ENCODE assay signal across 13 mouse cellular contexts in the genomic region with DNA sequence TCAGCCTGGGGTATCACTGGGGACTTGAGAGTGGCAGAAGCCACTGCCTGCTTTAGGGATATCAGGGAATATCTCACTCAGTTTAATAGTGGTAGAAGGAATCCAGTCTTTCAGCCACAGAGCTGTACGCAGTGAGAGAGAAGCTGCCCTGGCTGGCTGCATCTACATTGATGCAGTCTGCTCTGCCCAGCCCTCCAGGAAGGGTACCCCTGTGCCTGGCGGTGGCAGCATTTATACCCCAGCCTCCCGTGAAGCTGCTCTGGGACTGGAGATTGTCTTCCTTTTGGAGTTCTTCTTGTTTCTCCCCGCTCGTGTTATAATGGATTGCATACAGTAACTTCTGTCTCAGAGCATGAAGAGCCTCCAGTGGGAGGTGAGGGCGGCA.
DNase-seq lines count a peak whose midpoint lies in the region; ATAC-seq and TF ChIP-seq lines count a peak whose summit lies in the region.
"Had no signal": no experiment of that assay in that cellular context is flagged by ENCODE, and none has a peak within 500 bp of the region (broad histone marks: within the 10 kb centered on the region; RNA-seq: fewer than 3 reads in every experiment).

No protein-coding gene starts in this region.

- dilution Hi-C loops in CH12.LX (cut with MboI; ENCODE audit: extremely low pct_ligation_motif_present, extremely low pct_unique_long_range_greater_than_20kb, low sequenced_read_pairs) = no loop called here

- in situ Hi-C loops in CH12.LX (cut with MboI; ENCODE audit: low pct_ligation_motif_present, low pct_unique_long_range_greater_than_20kb, low sequenced_read_pairs) = loop anchor here (10.0 kb wide), 1 partner anchor 511 kb away; no protein-coding TSS in a partner anchor

- 79% methylated on average over 6 of the region's 6 CpGs for WGBS in heart, embryonic 11.5 days (ENCODE audit: insufficient replicate concordance)
- 69% methylated on average over 6 of the region's 6 CpGs for WGBS in forebrain, embryonic 15.5 days
- WGBS in limb, embryonic 13.5 days = 80% methylated on average over 6 of the region's 6 CpGs

- TF ChIP-seq POLR2A in CH12.LX (IDR thresholded peaks at IDR 0.05; ENCODE audit: low read depth, low read length) = no peak

- no peak overlapping the region for H3K9ac ChIP-seq in heart, embryonic 11.5 days (ENCODE audit: low read depth, low read length)
- no peak overlapping the region for H3K9ac ChIP-seq in CH12.LX (ENCODE audit: insufficient read depth, low read depth)
- H3K9ac ChIP-seq in forebrain, embryonic 15.5 days (replicated peaks) = no peak overlapping the region
- no peak overlapping the region for H3K9ac ChIP-seq in limb, embryonic 13.5 days
- H3K9ac ChIP-seq: liver, embryonic 14.5 days had no signal

- H3K27me3 ChIP-seq in heart, embryonic 11.5 days (ENCODE audit: control insufficient read depth, insufficient read depth, low read length) = no peaks in the 10 kb centered on the region
- H3K27me3 ChIP-seq in CH12.LX (replicated peaks) = no peaks in the 10 kb centered on the region
- no peaks in the 10 kb centered on the region for H3K27me3 ChIP-seq in forebrain, embryonic 15.5 days
- no peaks in the 10 kb centered on the region for H3K27me3 ChIP-seq in limb, embryonic 13.5 days

- no peak for TF ChIP-seq EP300 in CH12.LX (IDR thresholded peaks at IDR 0.05; ENCODE audit: low read length)

- no peaks in the 10 kb centered on the region for H3K9me3 ChIP-seq in heart, embryonic 11.5 days (replicated peaks; ENCODE audit: control insufficient read depth, low read length)
- H3K9me3 ChIP-seq in CH12.LX (replicated peaks; ENCODE audit: low read length) = no peaks in the 10 kb centered on the region
- no peaks in the 10 kb centered on the region for H3K9me3 ChIP-seq in forebrain, embryonic 15.5 days
- H3K9me3 ChIP-seq in limb, embryonic 13.5 days = no peaks in the 10 kb centered on the region

- H3K27ac ChIP-seq in heart, embryonic 11.5 days (ENCODE audit: low read depth, low read length) = peak overlapping the region; percentile 55; the same call in 1 of the 2 replicates
- peak overlapping the region; percentile 67; the same call in 1 of the 2 replicates for H3K27ac ChIP-seq in CH12.LX (ENCODE audit: insufficient read depth, low read depth)
- 0 out of 2 replicates have a peak overlapping the region, but pooled peaks have one; percentile 4 for H3K27ac ChIP-seq in forebrain, embryonic 15.5 days (replicated peaks)
- 0 out of 2 replicates have a peak overlapping the region, but pooled peaks have one; percentile 6 for H3K27ac ChIP-seq in limb, embryonic 13.5 days
- H3K27ac ChIP-seq: liver, embryonic 14.5 days had no signal

- TF ChIP-seq RAD21 in CH12.LX (IDR thresholded peaks at IDR 0.05; ENCODE audit: low read depth, low read length) = no peak

- DNase-seq in heart, adult 9 months (ENCODE audit: low spot score in 2 of 2) = no peak
- no peak for DNase-seq in CH12.LX (ENCODE audit: extremely low read depth)
- DNase-seq in ovary, postnatal 36 days (ENCODE audit: low spot score) = no peak
- DNase-seq in urinary bladder, adult 18-20 months (ENCODE audit: low spot score in 2 of 2) = no peak
- DNase-seq in urinary bladder, postnatal 36 days (ENCODE audit: low spot score in 2 of 2) = no peak
- DNase-seq: cerebellum, adult 9-10 months; kidney, adult 11 months; right cerebral cortex, adult 18-20 months had no signal

- no peaks in the 10 kb centered on the region for H3K36me3 ChIP-seq in heart, embryonic 11.5 days (ENCODE audit: control insufficient read depth, insufficient read depth, low read length)
- peaks cover 0 to 20% of the 10 kb centered on the region in 2 experiments for H3K36me3 ChIP-seq in CH12.LX (replicated peaks in 1 of 2; ENCODE audit: control insufficient read depth in 1 of 2, insufficient read depth in 1 of 2, low read length in 1 of 2)
- H3K36me3 ChIP-seq in forebrain, embryonic 15.5 days = no peaks in the 10 kb centered on the region
- H3K36me3 ChIP-seq in limb, embryonic 13.5 days = peaks cover 14% of the 10 kb centered on the region

- no peak overlapping the region for H3K4me3 ChIP-seq in heart, embryonic 11.5 days (ENCODE audit: low read depth, low read length)
- no peak overlapping the region for H3K4me3 ChIP-seq in CH12.LX (replicated peaks in 1 of 3; ENCODE audit: low read depth in 2 of 3, low read length in 2 of 3, poor library complexity in 1 of 3)
- no peak overlapping the region for H3K4me3 ChIP-seq in forebrain, embryonic 15.5 days
- no peak overlapping the region for H3K4me3 ChIP-seq in limb, embryonic 13.5 days
- H3K4me3 ChIP-seq: erythroblast, embryonic 14.5 days had no signal

- TF ChIP-seq CTCF in CH12.LX (conservative IDR thresholded peaks at IDR 0.05 in 1 of 2, IDR thresholded peaks at IDR 0.05 in 1 of 2; ENCODE audit: low read depth in 2 of 2, low read length in 2 of 2) = no peak

- peaks cover 11% of the 10 kb centered on the region for H3K4me1 ChIP-seq in heart, embryonic 11.5 days (ENCODE audit: control insufficient read depth, insufficient read depth, low read length)
- H3K4me1 ChIP-seq in CH12.LX (ENCODE audit: control insufficient read depth in 1 of 2, insufficient read depth in 2 of 2) = peaks cover 11 to 28% of the 10 kb centered on the region in 2 experiments
- H3K4me1 ChIP-seq in forebrain, embryonic 15.5 days = peaks cover 18% of the 10 kb centered on the region
- peaks cover 14% of the 10 kb centered on the region for H3K4me1 ChIP-seq in limb, embryonic 13.5 days

- H3K79me2 ChIP-seq in CH12.LX (replicated peaks; ENCODE audit: control insufficient read depth, extremely low read depth, insufficient read depth, poor library complexity, severe bottlenecking) = no peaks in the 10 kb centered on the region

- ATAC-seq in heart, embryonic 11.5 days (replicated peaks; ENCODE audit: insufficient number of reproducible peaks, low FRiP score, low TSS enrichment) = no peak
- 0 out of 2 replicates have a peak, but pooled peaks have one; percentile 30 for ATAC-seq in forebrain, embryonic 15.5 days (replicated peaks)
- no peak for ATAC-seq in limb, embryonic 13.5 days (ENCODE audit: low FRiP score, low read depth)

- H3K4me2 ChIP-seq in heart, embryonic 11.5 days = no peak overlapping the region
- H3K4me2 ChIP-seq in CH12.LX (ENCODE audit: insufficient read depth, low read depth, poor library complexity, severe bottlenecking) = peak overlapping the region; percentile 72; the same call in 1 of the 2 replicates
- no peak overlapping the region for H3K4me2 ChIP-seq in forebrain, embryonic 15.5 days (replicated peaks)
- no peak overlapping the region for H3K4me2 ChIP-seq in limb, embryonic 13.5 days (replicated peaks)

TF ChIP-seq in CH12.LX, 34 proteins besides CTCF, POLR2A, EP300 and RAD21:
- TF ChIP-seq ZNF384 (IDR thresholded peaks at IDR 0.05; ENCODE audit: low read depth, low read length) (no peak), RCOR1 (conservative IDR thresholded peaks at IDR 0.05; ENCODE audit: low read depth, low read length) (no peak), ZMIZ1 (IDR thresholded peaks at IDR 0.05; ENCODE audit: low read depth, low read length) (no peak), USF1 (IDR thresholded peaks at IDR 0.05; ENCODE audit: low read depth, low read length) (no peak), MXI1 (IDR thresholded peaks at IDR 0.05; ENCODE audit: low read depth, low read length) (no peak), KAT2A (IDR thresholded peaks at IDR 0.05; ENCODE audit: insufficient replicate concordance, low read length) (no peak), MYC (IDR thresholded peaks at IDR 0.05; ENCODE audit: low read depth, low read length) (no peak), SIN3A (IDR thresholded peaks at IDR 0.05; ENCODE audit: low read length) (no peak), TBP (conservative IDR thresholded peaks at IDR 0.05; ENCODE audit: low read depth, low read length) (no peak), HCFC1 (IDR thresholded peaks at IDR 0.05; ENCODE audit: low read depth, low read length) (no peak), JUND (conservative IDR thresholded peaks at IDR 0.05; ENCODE audit: low read depth, low read length) (no peak), MEF2A (IDR thresholded peaks at IDR 0.05; ENCODE audit: borderline replicate concordance, low read depth, low read length) (no peak), GABPA (IDR thresholded peaks at IDR 0.05; ENCODE audit: insufficient replicate concordance, low read depth, low read length) (no peak), PAX5 (IDR thresholded peaks at IDR 0.05; ENCODE audit: low read length) (no peak)
TF ChIP-seq in CH12.LX: peak in this region for 0.

Comparison
In these comparisons a context has a peak if more than half of its experiments do, and no peak if none do; other contexts are left out.
1. H3K27ac ChIP-seq: peak in every context shown above with its lines; median percentile 67 in CH12.LX; 55 in heart, embryonic 11.5 days; 6 in limb, embryonic 13.5 days; 4 in forebrain, embryonic 15.5 days.